Mouse (Mus musculus) cerebellum, adult 2 months (tissue): ENCODE measurements around the gene Sigmar1.

Source experiments
- CTCF ChIP-seq: fragments of 200-500 bp; IDR thresholded peaks from 2 replicates; pipeline ENCODE4 v1.5.1; 2011; ENCODE audit warnings: low read depth, mild to moderate bottlenecking, control low read depth, low read length, moderate library complexity, borderline replicate concordance; ENCODE audit not compliant: insufficient read depth
- POLR2A ChIP-seq: fragments of 200-500 bp; IDR thresholded peaks from 2 replicates; pipeline ENCODE4 v1.6.1; 2011; ENCODE audit warnings: low read length, control low read depth, borderline replicate concordance; ENCODE audit not compliant: insufficient read depth

- TF ChIP-seq CTCF: no peak
- no peak for TF ChIP-seq POLR2A
Observed at GRCm38 (mm10) chr4:41760911-41761310, 5.0 kb upstream of the Sigmar1 start.
